Mouse (Mus musculus) limb, embryonic 14.5 days (tissue): Measurements from ENCODE around the gene Ankrd36. TPM values are rescaled to one million over a fixed set of nuclear protein-coding genes. Genes with fewer than 3 reads are reported as not detected.
A peak's percentile ranks its signal among the peaks of the same experiment; 100 is the strongest.

Experiments
- ATAC-seq: fragments of 200-750 bp; cut with Nextera tagmentation; 2 replicates; pipeline ENCODE4 v1.8.0; 2017; ENCODE audit warnings: low read depth, moderate number of reproducible peaks, moderate TSS enrichment; ENCODE audit not compliant: low FRiP score
- DNase-seq: peaks from one replicate; pipeline ENCODE4 v3.0.0-alpha.2; 2015; ENCODE audit warnings: low spot score
- H3K27ac ChIP-seq: fragments of 300-500 bp; sonication (generic); replicated peaks from 2 replicates; pipeline ENCODE4 v1.5.1; 2014; ENCODE audit warnings: low read depth, mild to moderate bottlenecking, low read length, moderate library complexity, mixed read lengths
- H3K27me3 ChIP-seq: fragments of 300-500 bp; sonication (generic); 2 replicates; pipeline ENCODE4 v1.6.1; 2014; ENCODE audit warnings: low read length, mixed read lengths; ENCODE audit not compliant: control insufficient read depth, insufficient read depth
- H3K36me3 ChIP-seq: fragments of 300-500 bp; sonication (generic); 2 replicates; pipeline ENCODE4 v1.6.1; 2014; ENCODE audit warnings: mild to moderate bottlenecking, low read length, moderate library complexity, mixed read lengths; ENCODE audit not compliant: control insufficient read depth, insufficient read depth
- H3K4me1 ChIP-seq: fragments of 300-500 bp; sonication (generic); 2 replicates; pipeline ENCODE4 v1.6.1; 2014; ENCODE audit warnings: antibody characterized with exemption, low read length, mixed read lengths; ENCODE audit not compliant: control insufficient read depth, insufficient read depth
- H3K4me2 ChIP-seq: fragments of 300-500 bp; sonication (generic); replicated peaks from 2 replicates; pipeline ENCODE4 v1.6.1; 2014; ENCODE audit warnings: low read depth, mild to moderate bottlenecking, low read length, moderate library complexity; ENCODE audit not compliant: severe bottlenecking
- H3K4me3 ChIP-seq: fragments of 300-500 bp; sonication (generic); replicated peaks from 2 replicates; pipeline ENCODE4 v1.5.1; 2014; ENCODE audit warnings: low read length
- H3K9ac ChIP-seq: fragments of 300-500 bp; sonication (generic); 2 replicates; pipeline ENCODE4 v1.6.1; 2014; ENCODE audit warnings: mild to moderate bottlenecking, low read depth, low read length, moderate library complexity; ENCODE audit not compliant: severe bottlenecking
- H3K9me3 ChIP-seq: fragments of 300-500 bp; sonication (generic); 2 replicates; pipeline ENCODE4 v1.6.1; 2016; ENCODE audit warnings: low read length; ENCODE audit not compliant: control insufficient read depth
- POLR2A ChIP-seq: fragments of 200-500 bp; IDR thresholded peaks from 2 replicates; pipeline ENCODE4 v1.8.0; 2012; ENCODE audit warnings: inconsistent platforms, mild to moderate bottlenecking, moderate library complexity, borderline replicate concordance; ENCODE audit not compliant: insufficient read depth, insufficient read length; ENCODE audit errors: extremely low read depth
- WGBS: fragments of 180-500 bp; shearing (Covaris S2); extraction: QIAGEN DNeasy Blood & Tissue Kit; methylation state at CpG from one replicate; pipeline ENCODE4 v1.1.7; 2014; 5-methylcytosine and 5-hydroxymethylcytosine counted together
- polyA plus RNA-seq, 2 experiments: library from polyadenylated mRNA; depleted of rRNA in 1 of 2; stranded (reverse) in 1 of 2; unstranded in 1 of 2; fragments of >200 nt; fragmentation: Nextera tagmentation in 1 of 2; extraction: Ambion mirVana in 1 of 2; gene quantifications; 2 replicates each; pipeline versions ENCODE4 v1.2.1 to v1.2.3; 2012 to 2014

The Ankrd36 gene
- polyA plus RNA-seq, 2 experiments: 0.03 TPM; not detected in 1

DNA sequence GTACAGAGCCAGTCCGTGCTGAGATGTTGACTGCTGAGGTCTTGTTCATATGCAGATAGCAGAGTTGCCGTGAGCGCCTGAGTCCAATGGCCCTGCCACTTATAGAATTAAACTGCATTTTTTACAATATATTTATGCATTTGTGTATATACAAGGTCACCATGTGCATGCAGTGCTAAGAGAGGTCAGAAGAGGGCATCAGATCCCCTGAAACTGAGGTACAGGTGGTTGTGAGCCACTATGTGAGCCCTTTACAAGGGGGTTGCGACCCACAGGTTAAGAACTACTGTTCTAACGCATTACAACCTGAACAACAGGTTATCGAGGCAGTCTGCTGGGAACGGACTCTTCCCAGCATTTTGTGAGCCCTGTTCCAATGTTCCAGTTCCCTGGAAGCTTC lies 80.8 kb downstream of the Ankrd36 start:
- Histone ChIP-seq H3K27me3 (no peaks in the 10 kb centered on the region), H3K4me2 (no peak overlapping the region), H3K9ac (no peak overlapping the region), H3K4me3 (no peak overlapping the region), H3K36me3 (no peaks in the 10 kb centered on the region), H3K9me3 (no peaks in the 10 kb centered on the region), H3K27ac (no peak overlapping the region), H3K4me1 (no peaks in the 10 kb centered on the region)
- TF ChIP-seq POLR2A: no peak
- ATAC-seq (no peak), DNase-seq (no peak)
- WGBS: 54% methylated on average over 7 of the region's 7 CpGs

- H3K27me3 ChIP-seq: no peaks in the 10 kb centered on the region
- no peak overlapping the region for H3K9ac ChIP-seq
- no peak overlapping the region for H3K27ac ChIP-seq
- H3K4me3 ChIP-seq: no peak overlapping the region
- no peaks in the 10 kb centered on the region for H3K9me3 ChIP-seq
- no peak for TF ChIP-seq POLR2A
- no peaks in the 10 kb centered on the region for H3K36me3 ChIP-seq
- DNase-seq (no peak), ATAC-seq (no peak)
- peaks cover 3% of the 10 kb centered on the region; the same call in 1 of the 2 replicates for H3K4me1 ChIP-seq
- H3K4me2 ChIP-seq: no peak overlapping the region
- 54% methylated on average over 6 of the region's 6 CpGs for WGBS
Measured at GRCm38 (mm10) chr11:5682541-5682940, 113.1 kb downstream of the Ankrd36 start.

- H3K4me3 ChIP-seq: no peak overlapping the region
- 11% methylated on average over 7 of the region's 7 CpGs for WGBS
- no peaks in the 10 kb centered on the region for H3K9me3 ChIP-seq
- no peak overlapping the region for H3K9ac ChIP-seq
- peaks cover 5% of the 10 kb centered on the region; the same call in 1 of the 2 replicates for H3K4me1 ChIP-seq
- no peak overlapping the region for H3K4me2 ChIP-seq
- DNase-seq (no peak), ATAC-seq (peak; percentile 37; the same call in 1 of the 2 replicates)
- H3K27ac ChIP-seq: no peak overlapping the region
- no peaks in the 10 kb centered on the region for H3K27me3 ChIP-seq
- no peak for TF ChIP-seq POLR2A
- no peaks in the 10 kb centered on the region for H3K36me3 ChIP-seq
Measured at GRCm38 (mm10) chr11:5684283-5684682, 114.8 kb downstream of the Ankrd36 start.

DNA sequence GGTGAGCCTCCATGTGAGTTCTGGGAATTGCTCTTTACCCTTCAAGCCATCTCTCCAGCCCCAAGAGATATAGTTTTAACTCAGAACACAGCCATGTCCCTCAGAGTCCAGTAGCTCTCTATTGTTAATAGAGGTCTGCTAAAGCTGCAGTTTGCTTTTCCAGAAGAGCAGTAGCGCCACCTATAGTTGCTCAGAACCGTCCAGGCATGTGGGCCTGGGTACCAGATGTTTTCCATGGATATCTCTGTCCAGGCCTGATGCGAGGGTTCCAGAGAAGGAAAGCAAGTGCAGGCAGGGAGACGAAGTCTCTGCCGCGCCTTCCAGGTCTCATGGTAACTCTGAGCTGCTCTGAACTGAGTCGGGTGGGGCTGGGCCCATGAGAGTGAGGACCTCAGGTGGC lies 122.3 kb downstream of the Ankrd36 start:
- no peak overlapping the region for H3K4me3 ChIP-seq
- H3K9ac ChIP-seq: no peak overlapping the region
- no peak for TF ChIP-seq POLR2A
- no peaks in the 10 kb centered on the region for H3K9me3 ChIP-seq
- no peak overlapping the region for H3K4me2 ChIP-seq
- ATAC-seq (0 out of 2 replicates have a peak, but pooled peaks have one; percentile 65), DNase-seq (peak; percentile 75)
- H3K27ac ChIP-seq: no peak overlapping the region
- no peaks in the 10 kb centered on the region for H3K27me3 ChIP-seq
- 0 out of 2 replicates have a peak, but pooled peaks cover 2% of the 10 kb centered on the region for H3K4me1 ChIP-seq
- 22% methylated on average over 7 of the region's 7 CpGs for WGBS
- H3K36me3 ChIP-seq: no peaks in the 10 kb centered on the region

GRCm38 (mm10) chr11:5700808-5701207 lies 131.3 kb downstream of the Ankrd36 start:
- Histone ChIP-seq H3K9me3 (no peaks in the 10 kb centered on the region), H3K36me3 (peaks cover 19% of the 10 kb centered on the region), H3K27ac (no peak overlapping the region), H3K27me3 (no peaks in the 10 kb centered on the region), H3K4me3 (no peak overlapping the region), H3K4me1 (peaks cover under 1% of the 10 kb centered on the region), H3K9ac (no peak overlapping the region), H3K4me2 (no peak overlapping the region)
- no peak for ATAC-seq
- DNase-seq: no peak
- TF ChIP-seq POLR2A: no peak
- WGBS: 91% methylated on average over 7 of the region's 7 CpGs

GRCm38 (mm10) chr11:5701300-5701699 lies 131.8 kb downstream of the Ankrd36 start:
- whole genome bisulfite sequencing: 68% methylated on average over 2 of the region's 2 CpGs
- no peak for TF ChIP-seq POLR2A

More at GRCm38 (mm10) chr11:5701300-5701699, 131.8 kb downstream of the Ankrd36 start:
- DNase-seq (no peak), ATAC-seq (no peak)
- peaks cover 6% of the 10 kb centered on the region for H3K4me1 ChIP-seq
- no peak overlapping the region for H3K4me3 ChIP-seq
- no peaks in the 10 kb centered on the region for H3K9me3 ChIP-seq
- H3K27ac ChIP-seq: no peak overlapping the region
- H3K27me3 ChIP-seq: no peaks in the 10 kb centered on the region
- H3K9ac ChIP-seq: no peak overlapping the region
- no peak overlapping the region for H3K4me2 ChIP-seq
- peaks cover 19% of the 10 kb centered on the region for H3K36me3 ChIP-seq
